Mouse (Mus musculus) urinary bladder, adult 2 months (tissue): ENCODE results near the gene Hcst. TPM values are rescaled to one million over a fixed set of nuclear protein-coding genes. Genes with fewer than 3 reads are reported as not detected.

ENCODE experiments used
- DNase-seq: peaks from one replicate; pipeline ENCODE4 v3.0.0; 2022; ENCODE audit warnings: low spot score
- polyA plus RNA-seq: library from polyadenylated mRNA; depleted of rRNA; stranded (reverse); fragments of >200 nt; gene quantifications from 2 replicates; pipeline ENCODE4 v1.2.3, GENCODE M21; 2012

Gene Hcst
- polyA plus RNA-seq, 1 experiment, result 3.8 TPM

- DNase-seq, result no peak
Measured at GRCm38 (mm10) chr7:30434238-30434637, 14.6 kb upstream of the Hcst start.

- DNase-seq, result no peak
Measured at GRCm38 (mm10) chr7:30431793-30432192, 12.1 kb upstream of the Hcst start.

DNA sequence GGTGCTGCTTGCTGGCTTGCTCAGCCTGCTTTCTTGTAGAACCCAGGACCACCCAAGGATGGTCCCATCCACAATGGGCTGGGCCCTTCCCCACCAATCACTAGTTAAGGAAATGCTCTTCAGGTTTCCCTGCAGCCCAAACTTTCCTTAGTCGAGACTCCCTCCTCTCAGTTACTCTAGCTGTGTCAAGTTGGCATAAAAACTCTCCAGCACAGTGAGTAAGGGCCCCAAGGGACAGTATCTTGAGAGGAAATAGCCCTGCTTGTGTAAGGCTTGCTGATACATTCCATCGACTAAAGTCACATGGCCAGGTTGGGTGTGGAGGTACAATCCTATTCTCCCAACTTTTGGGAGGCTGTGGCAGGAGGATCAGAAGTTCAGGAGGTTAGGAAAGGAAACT, 10.5 kb upstream of the Hcst start:
- no peak for DNase-seq

- DNase-seq, result no peak
Measured at GRCm38 (mm10) chr7:30429327-30429726, 9.7 kb upstream of the Hcst start.

DNA sequence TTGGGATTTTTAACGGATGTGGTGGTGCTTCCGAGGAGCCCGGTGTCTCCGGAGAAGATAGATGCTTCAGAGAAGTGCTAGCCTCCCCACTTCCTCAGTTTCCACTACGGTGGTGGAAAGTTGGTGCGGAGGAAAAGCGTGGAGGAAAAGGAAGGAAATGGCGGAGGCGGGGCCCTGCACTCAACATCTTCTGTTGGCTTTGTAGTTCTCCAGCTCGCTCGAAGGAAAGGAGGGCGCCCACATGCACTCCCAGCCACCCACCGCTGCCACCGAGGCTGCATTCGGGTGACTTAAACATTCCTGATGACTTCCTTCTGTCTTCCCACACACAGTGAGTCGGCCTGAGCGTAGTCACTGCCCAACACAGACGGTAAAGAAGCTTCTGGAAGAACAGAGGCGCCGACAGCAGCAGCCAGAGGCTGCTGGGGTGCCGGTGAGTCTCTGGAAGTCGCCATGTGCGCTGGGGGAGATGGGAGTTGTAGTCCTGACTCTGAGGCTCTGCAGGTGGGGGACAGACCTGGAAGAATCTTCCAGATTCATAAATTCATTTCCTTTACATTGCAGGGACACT, 3.5 kb upstream of the Hcst start:
- DNase-seq, result no peak

DNA sequence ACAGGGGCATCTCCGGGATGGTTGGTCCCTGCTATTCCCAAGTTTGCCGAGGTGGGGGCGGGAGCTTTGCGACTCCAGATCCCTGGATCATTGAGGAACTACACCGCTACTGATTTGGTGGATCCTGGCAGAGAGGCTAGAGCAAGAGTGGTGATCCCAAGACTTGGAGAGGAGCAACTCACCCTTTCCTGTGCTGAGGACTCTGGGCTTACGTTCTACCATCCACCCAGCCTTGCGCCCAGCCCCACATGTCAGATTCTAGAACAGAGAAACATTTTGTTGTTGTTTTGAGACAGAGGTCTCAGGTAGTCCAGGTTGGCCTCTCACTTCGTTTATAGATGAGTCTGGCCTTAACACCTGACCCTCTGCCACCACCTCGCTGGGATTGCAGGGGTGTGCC, 2.9 kb upstream of the Hcst start:
- no peak for DNase-seq

- peak; percentile 60 for DNase-seq
Measured at GRCm38 (mm10) chr7:30421890-30422435, 2.3 kb upstream of the Hcst start.

DNA sequence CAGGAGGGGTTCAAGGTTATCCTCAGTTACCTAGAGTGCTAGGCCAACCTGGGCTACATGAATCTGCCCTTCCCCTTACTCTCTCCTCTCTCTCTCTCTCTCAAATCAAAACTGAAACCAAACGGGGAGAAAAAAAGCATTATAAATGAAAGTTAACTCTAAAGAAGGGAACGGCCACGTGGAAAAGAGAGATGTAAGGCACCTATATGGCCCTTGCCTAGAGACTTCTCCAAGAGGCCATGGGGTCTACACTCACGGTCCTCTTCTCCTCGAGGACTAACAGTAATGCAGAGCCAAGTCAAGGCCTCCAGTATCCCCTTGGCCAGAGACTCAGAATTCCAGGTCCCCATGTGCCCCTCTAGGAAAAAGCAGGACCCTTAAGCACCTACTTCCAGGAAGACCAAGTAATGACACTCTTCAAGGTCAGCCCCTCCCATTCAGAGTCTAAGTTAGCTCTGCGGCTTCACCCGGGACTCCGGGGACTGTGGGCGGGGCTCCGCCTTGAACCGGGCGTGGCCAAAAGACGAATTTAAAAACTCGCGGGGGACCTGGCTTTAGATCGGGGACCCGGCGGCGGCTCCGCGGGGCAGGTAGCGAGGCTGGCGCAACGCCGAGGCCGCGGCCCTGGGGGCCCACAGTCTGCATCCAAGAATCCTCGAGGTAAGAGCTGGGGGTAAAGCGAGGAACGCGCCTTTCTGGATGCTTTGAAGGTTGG, 1.7 kb upstream of the Hcst start, which contains the start of gene Nfkbid:
Gene Nfkbid (plus strand): TSS at position 558 of the 715 bp plus-strand sequence.
- DNase-seq, result peak; percentile 45

- no peak for DNase-seq
Measured at GRCm38 (mm10) chr7:30420673-30421072, 1.0 kb upstream of the Hcst start.

GRCm38 (mm10) chr7:30417856-30418255, 1.8 kb downstream of the Hcst start:
- DNase-seq, result no peak

DNA sequence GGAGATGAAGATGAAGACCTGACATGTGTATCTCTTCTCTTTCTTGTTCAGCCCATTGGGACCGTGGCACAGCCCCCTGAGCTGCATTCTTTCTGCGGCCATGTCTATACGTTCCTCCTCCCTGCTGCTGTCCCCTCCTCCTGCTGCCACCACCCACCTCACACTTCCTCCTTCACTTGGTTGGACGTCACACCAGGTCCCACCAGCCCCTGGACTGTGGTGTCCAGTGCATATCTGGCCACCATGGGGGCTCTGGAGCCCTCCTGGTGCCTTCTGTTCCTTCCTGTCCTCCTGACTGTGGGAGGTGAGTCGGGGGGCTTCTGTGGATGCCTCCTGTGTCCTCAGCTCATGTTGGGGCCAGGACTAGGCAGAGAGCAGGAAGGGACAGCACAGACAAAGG, 6.1 kb downstream of the Hcst start, which contains the start of gene Tyrobp:
Gene Tyrobp (plus strand): TSS at position 165 of the 400 bp plus-strand sequence.
- DNase-seq, result no peak

GRCm38 (mm10) chr7:30412735-30413147, 6.9 kb downstream of the Hcst start:
- DNase-seq, result no peak

DNA sequence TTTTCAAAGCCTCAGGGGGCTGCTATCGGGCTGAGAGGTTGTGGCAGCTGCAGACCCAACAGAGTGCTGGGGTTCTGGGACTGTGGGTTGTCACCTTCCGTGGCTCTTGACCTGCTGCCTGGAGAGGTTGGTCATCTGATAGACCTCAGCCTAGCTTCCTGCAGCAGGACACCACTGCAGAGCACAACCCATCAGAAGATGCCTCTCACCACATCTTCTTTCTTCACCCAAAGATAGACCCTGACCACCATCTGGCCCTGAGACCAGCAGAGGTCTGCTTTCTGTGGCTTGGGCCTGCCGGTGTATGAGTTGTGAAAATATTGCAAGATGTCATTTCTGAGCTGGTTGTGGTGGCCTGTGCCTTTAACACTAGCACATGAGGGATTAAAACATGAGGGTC, 8.6 kb downstream of the Hcst start:
- no peak for DNase-seq

DNA sequence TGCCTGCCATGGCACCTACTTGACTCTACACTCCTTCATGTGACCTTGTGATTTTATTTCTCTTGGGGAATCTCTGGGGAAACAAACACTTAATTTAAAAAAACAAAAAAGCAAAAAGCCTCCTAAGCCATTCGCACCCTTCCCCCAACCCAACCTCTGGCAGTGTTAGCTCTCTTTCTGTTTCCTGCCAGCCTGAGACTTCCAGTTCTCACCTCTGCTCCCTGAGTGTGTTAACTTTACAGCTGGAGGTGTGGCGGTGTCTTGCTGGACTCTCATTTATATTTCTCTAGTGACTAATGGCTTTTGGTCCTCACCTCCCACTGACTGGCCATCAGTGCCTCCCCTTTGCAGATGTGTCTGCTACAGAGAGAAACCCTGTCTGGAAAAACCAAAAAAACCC, 9.9 kb downstream of the Hcst start:
- DNase-seq, result no peak

GRCm38 (mm10) chr7:30408639-30409038, 11.0 kb downstream of the Hcst start:
- DNase-seq, result no peak

DNA sequence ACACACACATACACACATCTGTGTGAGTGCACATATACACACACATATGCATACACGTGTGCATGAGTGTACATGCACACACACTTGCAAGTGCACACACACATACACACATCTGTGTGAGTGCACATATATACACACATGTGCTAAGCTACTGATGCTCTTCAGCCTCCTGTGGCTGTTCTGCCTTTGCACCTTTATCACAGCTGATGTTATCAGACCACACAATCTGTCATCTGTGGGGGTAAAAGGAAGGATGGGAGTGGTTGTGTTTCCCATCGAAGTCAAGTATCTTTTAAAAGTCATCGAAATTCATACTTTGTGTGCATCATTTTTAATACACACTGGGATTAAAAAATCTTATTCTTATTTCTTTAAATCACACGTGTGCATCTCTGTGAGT, 17.3 kb downstream of the Hcst start:
- no peak for DNase-seq

- DNase-seq, result no peak
Measured at GRCm38 (mm10) chr7:30399671-30400070, 20.0 kb downstream of the Hcst start.

DNA sequence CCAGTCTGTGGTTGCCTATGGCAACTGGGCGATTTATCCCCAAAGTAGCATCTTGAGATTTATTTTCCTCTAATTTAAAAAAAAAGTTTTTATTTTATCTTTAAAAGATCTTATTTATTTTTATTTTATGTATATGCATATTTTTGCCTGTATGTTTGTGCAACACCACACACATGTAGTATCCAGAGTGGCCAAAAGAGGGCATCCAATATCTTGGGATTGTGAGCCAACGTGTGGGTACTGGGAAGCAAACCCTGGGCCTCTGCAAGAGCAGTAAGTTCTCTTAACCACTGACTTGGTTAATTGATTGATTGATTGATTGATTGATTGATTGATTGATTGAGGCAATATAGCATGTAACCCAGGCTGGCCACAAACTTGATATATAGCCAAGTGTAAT, 24.8 kb downstream of the Hcst start:
- DNase-seq, result no peak

GRCm38 (mm10) chr7:30394379-30394778, 25.3 kb downstream of the Hcst start:
- DNase-seq, result no peak

- no peak for DNase-seq
Measured at GRCm38 (mm10) chr7:30393631-30394030, 26.0 kb downstream of the Hcst start.

DNA sequence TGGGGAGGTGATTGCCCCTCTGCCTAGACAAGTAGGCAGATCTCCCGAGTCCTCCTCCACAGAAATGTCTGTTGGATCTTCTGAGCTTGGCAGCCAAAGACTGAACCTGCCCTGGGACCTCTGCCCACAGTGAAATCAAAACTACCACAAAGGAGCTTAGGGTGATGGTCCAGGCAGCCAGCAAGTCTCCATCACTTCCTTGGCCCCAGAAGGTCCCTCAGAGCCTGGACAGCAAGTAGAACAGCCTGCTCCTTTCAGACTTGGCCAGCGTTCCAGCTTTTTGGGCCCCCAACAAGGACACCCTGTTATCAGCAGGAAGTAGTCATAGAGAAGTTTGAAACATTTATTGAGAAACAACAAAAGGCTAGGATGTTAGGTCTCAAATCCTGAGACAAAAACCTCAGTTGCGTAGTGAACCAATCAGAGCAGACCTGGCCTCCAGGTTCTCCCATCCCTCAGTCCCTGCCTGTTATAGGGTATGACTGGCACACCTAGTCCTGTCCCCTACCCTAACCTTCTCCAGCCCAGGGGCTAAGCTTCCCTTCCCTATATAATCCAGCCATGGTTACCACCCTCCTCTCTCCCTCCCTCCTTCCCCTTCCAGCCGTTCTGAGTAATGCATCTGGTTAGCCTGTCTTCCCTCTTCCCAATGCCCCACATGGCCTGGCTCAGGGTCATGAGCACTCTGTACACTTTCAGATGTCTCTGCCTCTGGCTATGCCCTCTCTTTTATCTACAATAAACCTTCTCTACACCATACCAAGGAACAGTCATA, 26.7 kb downstream of the Hcst start:
- DNase-seq, result no peak

DNA sequence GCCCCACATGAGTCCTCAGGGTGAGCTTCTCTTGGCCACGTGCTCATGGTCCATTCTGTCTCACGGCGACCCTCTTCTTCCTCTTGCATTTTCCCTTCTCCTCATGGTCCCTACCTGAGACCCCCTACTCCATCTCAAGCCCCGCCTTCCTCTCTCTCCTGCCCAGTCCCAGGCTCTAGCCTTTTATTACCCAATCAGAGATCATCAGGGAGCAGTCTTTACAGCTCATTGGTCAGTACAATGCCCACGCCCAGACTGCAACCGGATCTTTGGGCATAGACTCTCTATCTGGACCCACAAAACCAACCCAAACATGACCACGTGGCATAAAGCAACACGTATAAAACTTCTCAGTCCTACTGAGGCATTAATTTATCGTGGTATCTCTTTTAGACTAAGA, 35.5 kb downstream of the Hcst start:
- no peak for DNase-seq

- DNase-seq, result no peak
Measured at GRCm38 (mm10) chr7:30380061-30380460, 39.6 kb downstream of the Hcst start.
